Mouse (Mus musculus) forebrain, embryonic 16.5 days (tissue): ENCODE data around the gene Trip10. TPM values are rescaled to one million over a fixed set of nuclear protein-coding genes. Genes with fewer than 3 reads are reported as not detected.

ENCODE experiments used
- ATAC-seq: fragments of 200-750 bp; cut with Nextera tagmentation; 2 replicates; pipeline ENCODE4 v1.8.0; 2017; ENCODE audit warnings: mild to moderate bottlenecking, moderate library complexity
- H3K27ac ChIP-seq: fragments of 300-500 bp; sonication (generic); 2 replicates; pipeline ENCODE4 v1.5.1; 2014; ENCODE audit warnings: low read length, control low read depth
- H3K27me3 ChIP-seq: fragments of 300-500 bp; sonication (generic); replicated peaks from 2 replicates; pipeline ENCODE4 v1.6.1; 2014; ENCODE audit warnings: low read length; ENCODE audit not compliant: control insufficient read depth, insufficient read depth
- H3K36me3 ChIP-seq: fragments of 300-500 bp; sonication (generic); 2 replicates; pipeline ENCODE4 v1.6.1; 2014; ENCODE audit not compliant: control insufficient read depth, insufficient read depth
- H3K4me1 ChIP-seq: fragments of 300-500 bp; sonication (generic); replicated peaks from 2 replicates; pipeline ENCODE4 v1.6.1; 2014; ENCODE audit warnings: low read length; ENCODE audit not compliant: control insufficient read depth, insufficient read depth
- H3K4me2 ChIP-seq: fragments of 300-500 bp; sonication (generic); 2 replicates; pipeline ENCODE4 v1.6.1; 2014; ENCODE audit warnings: mild to moderate bottlenecking, low read length, control low read depth
- H3K4me3 ChIP-seq: fragments of 300-500 bp; sonication (generic); replicated peaks from 2 replicates; pipeline ENCODE4 v1.5.1; 2014; ENCODE audit warnings: mild to moderate bottlenecking, low read length, control low read depth
- H3K9ac ChIP-seq: fragments of 300-500 bp; sonication (generic); replicated peaks from 2 replicates; pipeline ENCODE4 v1.6.1; 2014; ENCODE audit warnings: low read depth, low read length, control low read depth
- H3K9me3 ChIP-seq: fragments of 300-500 bp; sonication (generic); 2 replicates; pipeline ENCODE4 v1.6.1; 2016; ENCODE audit warnings: low read length; ENCODE audit not compliant: control insufficient read depth
- WGBS: fragments of 180-500 bp; shearing (Covaris S2); extraction: QIAGEN DNeasy Blood & Tissue Kit; methylation state at CpG from one replicate; pipeline ENCODE4 v1.1.7; 2014; 5-methylcytosine and 5-hydroxymethylcytosine counted together
- polyA plus RNA-seq: library from polyadenylated mRNA; unstranded; fragments of >200 nt; fragmentation: Nextera tagmentation; extraction: Ambion mirVana; gene quantifications from 2 replicates; pipeline ENCODE4 v1.2.1, GENCODE M21; 2015

The Trip10 gene
- 12.0 and 14.2 TPM in 2 replicates for polyA plus RNA-seq

- Histone ChIP-seq H3K9me3 (no peaks in the 10 kb centered on the region), H3K36me3 (no peaks in the 10 kb centered on the region), H3K4me2 (peak within 1 kb of the TSS; percentile 86), H3K27me3 (no peaks in the 10 kb centered on the region), H3K4me1 (peaks cover 27% of the 10 kb centered on the region), H3K4me3 (peak within 1 kb of the TSS; percentile 60), H3K9ac (peak within 1 kb of the TSS; percentile 51), H3K27ac (peak within 1 kb of the TSS; percentile 72)
- under 1% methylated on average over 49 of the region's 52 CpGs for WGBS
- ATAC-seq, result no peak
Measured at GRCm38 (mm10) chr17:57249186-57250181, at the start of gene Trip10. TSS of gene Trip10 (plus strand) at chr17:57249455.

GRCm38 (mm10) chr17:57201841-57202724, 47.2 kb upstream of the Trip10 start:
- no peaks in the 10 kb centered on the region for H3K4me1 ChIP-seq
- no peak overlapping the region for H3K4me2 ChIP-seq
- H3K9ac ChIP-seq, result no peak overlapping the region
- H3K36me3 ChIP-seq, result no peaks in the 10 kb centered on the region
- ATAC-seq, result no peak
- no peaks in the 10 kb centered on the region for H3K27me3 ChIP-seq
- no peak overlapping the region for H3K4me3 ChIP-seq
- no peaks in the 10 kb centered on the region for H3K9me3 ChIP-seq
- 87% methylated on average over 10 of the region's 10 CpGs for WGBS
- no peak overlapping the region for H3K27ac ChIP-seq

GRCm38 (mm10) chr17:57207938-57208337, 41.3 kb upstream of the Trip10 start:
- Histone ChIP-seq H3K9me3 (no peaks in the 10 kb centered on the region), H3K27ac (no peak overlapping the region), H3K4me2 (no peak overlapping the region), H3K4me3 (no peak overlapping the region), H3K27me3 (no peaks in the 10 kb centered on the region), H3K9ac (no peak overlapping the region), H3K4me1 (no peaks in the 10 kb centered on the region), H3K36me3 (no peaks in the 10 kb centered on the region)
- no peak for ATAC-seq
- 66% methylated on average over 3 of the region's 3 CpGs for WGBS

- WGBS, result 84% methylated on average over 4 of the region's 4 CpGs
- no peak for ATAC-seq
- H3K4me3 ChIP-seq, result no peak overlapping the region
- no peak overlapping the region for H3K9ac ChIP-seq
- H3K4me1 ChIP-seq, result no peaks in the 10 kb centered on the region
- H3K27me3 ChIP-seq, result no peaks in the 10 kb centered on the region
- H3K27ac ChIP-seq, result no peak overlapping the region
- H3K9me3 ChIP-seq, result no peaks in the 10 kb centered on the region
- H3K4me2 ChIP-seq, result no peak overlapping the region
- H3K36me3 ChIP-seq, result no peaks in the 10 kb centered on the region
Measured at GRCm38 (mm10) chr17:57209330-57209729, 39.9 kb upstream of the Trip10 start.

GRCm38 (mm10) chr17:57211501-57211900, 37.8 kb upstream of the Trip10 start:
- no peak overlapping the region for H3K4me2 ChIP-seq
- WGBS, result 69% methylated on average over 9 of the region's 9 CpGs
- H3K27ac ChIP-seq, result no peak overlapping the region
- no peak for ATAC-seq
- no peaks in the 10 kb centered on the region for H3K4me1 ChIP-seq
- H3K36me3 ChIP-seq, result no peaks in the 10 kb centered on the region
- H3K9ac ChIP-seq, result no peak overlapping the region
- H3K27me3 ChIP-seq, result no peaks in the 10 kb centered on the region
- no peaks in the 10 kb centered on the region for H3K9me3 ChIP-seq
- no peak overlapping the region for H3K4me3 ChIP-seq

GRCm38 (mm10) chr17:57214676-57215387, 34.4 kb upstream of the Trip10 start:
- Histone ChIP-seq H3K27ac (no peak overlapping the region), H3K4me2 (0 out of 2 replicates have a peak overlapping the region, but pooled peaks have one; percentile 16), H3K36me3 (no peaks in the 10 kb centered on the region), H3K4me3 (no peak overlapping the region), H3K9me3 (no peaks in the 10 kb centered on the region), H3K27me3 (no peaks in the 10 kb centered on the region), H3K4me1 (no peaks in the 10 kb centered on the region), H3K9ac (no peak overlapping the region; the same call in 1 of the 2 replicates)
- ATAC-seq, result peak; percentile 81
- 51% methylated on average over 13 of the region's 13 CpGs for WGBS

- Histone ChIP-seq H3K27me3 (no peaks in the 10 kb centered on the region), H3K4me3 (no peak overlapping the region), H3K27ac (no peak overlapping the region), H3K9me3 (no peaks in the 10 kb centered on the region), H3K9ac (no peak overlapping the region), H3K4me1 (no peaks in the 10 kb centered on the region), H3K36me3 (no peaks in the 10 kb centered on the region), H3K4me2 (no peak overlapping the region)
- ATAC-seq, result no peak
- WGBS, result 76% methylated on average over 12 of the region's 12 CpGs
Measured at GRCm38 (mm10) chr17:57218335-57218900, 30.8 kb upstream of the Trip10 start.

GRCm38 (mm10) chr17:57219167-57219883, 29.9 kb upstream of the Trip10 start:
- WGBS, result 17% methylated on average over 10 of the region's 11 CpGs
- 0 out of 2 replicates have a peak, but pooled peaks have one; percentile 19 for ATAC-seq
- H3K4me1 ChIP-seq, result no peaks in the 10 kb centered on the region
- no peak overlapping the region for H3K4me3 ChIP-seq
- no peaks in the 10 kb centered on the region for H3K9me3 ChIP-seq
- H3K4me2 ChIP-seq, result no peak overlapping the region
- no peaks in the 10 kb centered on the region for H3K27me3 ChIP-seq
- no peak overlapping the region for H3K27ac ChIP-seq
- H3K9ac ChIP-seq, result no peak overlapping the region
- H3K36me3 ChIP-seq, result no peaks in the 10 kb centered on the region
